Mouse (Mus musculus) C2C12 (cell line): ENCODE measurements around the gene Ccl1.

Source experiments
- CEBPB ChIP-seq: IDR thresholded peaks from one replicate; pipeline ENCODE4 v1.6.1; 2011; ENCODE audit warnings: low read depth, mild to moderate bottlenecking, control low read depth, moderate library complexity
- CTCF ChIP-seq: IDR thresholded peaks from one replicate; pipeline ENCODE4 v1.5.1; 2011; ENCODE audit not compliant: control insufficient read depth, insufficient read depth, insufficient read length
- FOSL1 ChIP-seq: IDR thresholded peaks from one replicate; pipeline ENCODE4 v1.8.0; 2011; ENCODE audit warnings: mild to moderate bottlenecking, low read length; ENCODE audit not compliant: poor library complexity, insufficient read depth, severe bottlenecking
- MAX ChIP-seq: IDR thresholded peaks from one replicate; pipeline ENCODE4 v1.6.1; 2011; ENCODE audit warnings: mild to moderate bottlenecking, control low read depth
- MYOD1 ChIP-seq: IDR thresholded peaks from one replicate; pipeline ENCODE4 v1.6.1; 2011; ENCODE audit warnings: low read depth; ENCODE audit not compliant: control insufficient read depth, insufficient read length
- USF1 ChIP-seq: IDR thresholded peaks from one replicate; pipeline ENCODE4 v1.6.1; 2011; ENCODE audit warnings: low read depth, mild to moderate bottlenecking, control low read depth, moderate library complexity

GRCm38 (mm10) chr11:82313153-82313552 lies 7.7 kb upstream of the Ccl1 start:
- TF ChIP-seq CTCF: no peak
- no peak for TF ChIP-seq MAX
- TF ChIP-seq FOSL1: no peak
- TF ChIP-seq USF1: no peak
- no peak for TF ChIP-seq MYOD1
- no peak for TF ChIP-seq CEBPB
